Mouse (Mus musculus): ENCODE data around the gene BC025920.

The BC025920 gene

DNA sequence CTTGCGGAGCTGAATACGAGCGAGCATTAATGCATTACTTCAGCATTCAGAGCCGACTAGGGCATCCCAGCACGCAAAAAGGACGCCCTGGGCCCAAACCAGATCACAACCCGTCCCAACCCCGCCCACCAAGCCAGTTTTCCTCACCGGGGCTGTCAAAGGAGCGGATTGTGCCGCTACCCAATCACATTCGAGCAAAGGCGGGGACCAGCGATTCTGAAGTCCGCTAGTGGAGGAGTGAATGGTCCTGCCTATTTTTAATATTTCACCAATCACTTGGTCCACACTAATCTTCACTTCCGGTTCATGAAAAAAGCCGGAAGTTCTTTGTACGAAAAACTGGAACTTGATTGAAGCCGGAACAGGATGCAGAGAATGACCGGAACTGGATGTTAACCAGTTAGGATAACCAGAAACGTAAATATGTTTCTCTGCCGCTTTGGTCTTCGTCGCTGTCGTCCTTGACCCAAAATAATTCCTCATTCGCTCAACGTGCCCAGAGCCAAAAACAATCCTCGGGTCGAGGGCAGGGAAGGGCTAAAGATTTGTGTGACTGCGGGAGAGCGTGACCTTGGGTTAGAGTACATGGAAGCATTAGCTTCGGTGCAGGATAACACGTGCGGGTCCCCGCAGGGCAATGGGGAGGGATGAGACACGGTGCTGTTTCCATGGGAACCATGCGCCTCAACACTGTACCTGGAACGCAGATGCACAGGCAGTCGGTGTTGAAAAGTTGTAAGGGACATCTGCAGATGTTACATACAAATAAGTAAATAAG is at the start of gene BC025920:
Gene BC025920 (plus strand): TSS at position 297 of the 778 bp plus-strand sequence.
- DNase-seq: peak; percentile 96 to 98

DNA sequence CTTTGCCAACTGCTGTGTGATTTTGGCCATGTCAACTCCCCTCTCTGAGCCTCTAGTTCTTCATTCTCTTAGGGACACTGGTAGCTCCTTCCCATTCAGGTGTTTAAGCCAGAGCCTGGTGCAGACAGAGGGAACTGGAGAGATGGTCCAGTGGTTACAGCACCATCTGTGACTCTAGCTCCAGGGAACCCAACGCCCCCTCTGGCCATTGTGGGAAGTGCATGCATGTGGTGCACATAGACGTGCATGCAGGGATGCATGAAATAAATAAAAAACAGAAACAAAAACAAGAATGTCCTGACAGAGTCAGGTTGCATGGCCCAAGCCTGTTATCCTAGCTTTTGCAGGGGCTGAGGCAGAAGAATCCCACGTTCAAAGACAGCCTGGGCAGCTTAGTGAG is 49.8 kb upstream of the BC025920 start:
- DNase-seq: no peak

- no peak for DNase-seq
Observed at GRCm38 (mm10) chr10:81557491-81557890, 48.6 kb upstream of the BC025920 start.

GRCm38 (mm10) chr10:81559163-81559626 is 46.9 kb upstream of the BC025920 start, which contains the start of gene Aes:
TSS of gene Aes (plus strand) at chr10:81559488.
- peak; percentile 86 to 90 for DNase-seq

GRCm38 (mm10) chr10:81559627-81560539 is 46.2 kb upstream of the BC025920 start:
- peak; percentile 81 to 84 for DNase-seq

DNA sequence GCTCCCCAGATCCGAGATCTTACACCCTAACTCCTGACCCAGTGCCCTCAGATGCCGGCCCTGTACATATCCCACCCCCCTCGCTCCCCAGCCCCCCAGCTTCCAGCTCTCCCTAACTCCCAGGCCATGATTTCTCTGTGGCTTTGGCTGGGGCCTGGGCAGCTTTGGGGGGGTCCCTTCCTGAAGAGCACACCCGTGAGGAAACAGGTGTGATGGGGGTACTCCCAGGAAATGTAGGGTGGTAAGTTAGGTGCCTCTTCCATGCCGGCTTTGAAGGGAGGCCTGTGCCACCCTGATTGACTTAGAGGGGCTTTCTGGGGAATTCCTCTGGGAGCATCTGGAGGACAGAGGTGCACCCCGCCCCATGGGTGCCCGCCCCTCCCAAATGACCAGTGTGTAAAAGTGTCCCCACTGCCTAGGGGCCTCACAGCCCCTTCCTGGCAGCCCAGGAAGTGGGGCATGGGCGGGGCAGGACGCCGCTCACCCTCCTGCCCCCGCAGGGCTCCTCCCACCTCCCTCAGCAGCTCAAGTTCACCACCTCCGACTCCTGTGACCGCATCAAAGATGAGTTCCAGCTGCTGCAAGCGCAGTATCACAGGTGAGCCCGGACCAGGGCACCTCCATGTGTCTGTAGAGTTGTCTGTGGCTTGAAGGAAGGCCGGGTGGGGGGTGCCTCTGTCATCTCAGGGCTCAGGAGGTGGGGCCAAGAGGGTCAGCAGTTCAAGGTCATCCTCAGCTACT is 45.2 kb upstream of the BC025920 start:
- peak; percentile 65 to 77 for DNase-seq

DNA sequence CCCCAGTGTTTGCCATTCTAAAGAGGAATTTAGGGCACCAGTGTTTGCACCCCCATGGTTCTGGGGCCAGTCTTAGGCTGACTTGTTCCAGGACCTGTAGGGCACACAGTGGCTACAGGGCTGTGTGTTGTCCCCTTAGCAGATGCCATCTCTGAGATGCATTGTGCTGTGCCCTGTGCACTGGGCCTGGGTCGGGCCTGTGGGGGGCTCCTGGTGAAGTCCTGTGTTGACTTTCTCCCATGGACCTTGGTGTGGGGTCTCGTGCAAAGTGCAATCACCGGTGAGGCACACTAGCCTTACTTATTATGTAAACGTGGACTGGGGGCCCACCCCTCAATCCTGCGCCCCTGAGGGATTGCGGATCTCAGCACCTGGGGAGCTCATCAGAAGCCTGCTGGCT is 43.7 kb upstream of the BC025920 start:
- DNase-seq: no peak

GRCm38 (mm10) chr10:81563481-81563880 is 42.6 kb upstream of the BC025920 start:
- no peak for DNase-seq

GRCm38 (mm10) chr10:81564216-81564615 is 41.9 kb upstream of the BC025920 start:
- peak; percentile 69 to 82 for DNase-seq

GRCm38 (mm10) chr10:81564734-81565133 is 41.3 kb upstream of the BC025920 start:
- DNase-seq: peak; percentile 68 to 71

- DNase-seq: no peak
Observed at GRCm38 (mm10) chr10:81565257-81566228, 40.5 kb upstream of the BC025920 start.

GRCm38 (mm10) chr10:81568381-81569191 is 37.5 kb upstream of the BC025920 start:
- peak; percentile 48 to 77 for DNase-seq

DNA sequence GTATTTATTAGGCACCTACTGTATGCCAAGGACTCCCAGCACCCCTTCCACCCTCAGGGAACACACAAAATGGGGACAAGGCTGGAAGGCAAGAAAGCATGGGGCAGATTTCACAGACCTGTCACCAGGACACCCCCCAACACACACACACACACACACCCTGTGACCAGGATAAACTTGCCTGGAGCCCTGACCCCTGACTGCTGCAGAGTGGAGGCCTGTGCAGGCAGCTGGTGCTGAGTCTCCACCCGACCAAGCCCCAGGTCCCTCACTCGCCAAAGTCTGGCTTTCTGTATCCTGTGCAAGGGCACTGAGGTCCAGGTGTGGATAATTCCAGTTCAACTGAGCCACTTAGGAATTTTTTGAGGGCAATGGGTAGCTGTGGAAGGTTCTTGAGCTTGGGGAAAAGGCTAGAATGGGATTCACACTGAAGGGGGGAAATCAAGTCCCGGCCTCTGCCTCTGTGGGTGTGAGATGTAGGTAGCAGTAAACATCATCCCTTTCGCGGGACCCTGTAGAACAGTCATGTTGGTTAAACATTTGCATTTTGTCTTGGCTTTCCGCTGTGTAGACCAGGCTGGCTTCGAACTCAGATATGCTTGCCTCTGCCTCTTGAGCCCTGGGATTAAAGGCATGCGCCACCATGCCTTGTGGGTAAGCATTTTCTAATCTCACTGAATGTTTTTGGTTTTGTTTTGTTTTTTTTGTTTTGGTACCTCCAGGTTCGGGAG is 36.4 kb upstream of the BC025920 start:
- peak in 1 of 2 experiments; percentile 27 for DNase-seq

- DNase-seq: no peak
Observed at GRCm38 (mm10) chr10:81570238-81570800, 35.8 kb upstream of the BC025920 start.

GRCm38 (mm10) chr10:81570831-81571500 is 35.1 kb upstream of the BC025920 start:
- peak; percentile 94 to 97 for DNase-seq

- peak; percentile 99 for DNase-seq
Observed at GRCm38 (mm10) chr10:81571501-81571876, 34.6 kb upstream of the BC025920 start.

GRCm38 (mm10) chr10:81572133-81572671 is 33.9 kb upstream of the BC025920 start:
- no peak for DNase-seq

- peak; percentile 55 to 73 for DNase-seq
Observed at GRCm38 (mm10) chr10:81572975-81573374, 33.1 kb upstream of the BC025920 start.

Data from lung, postnatal 4 days (tissue).